17 mouse cellular contexts compared by ENCODE assay signal in the genomic region with DNA sequence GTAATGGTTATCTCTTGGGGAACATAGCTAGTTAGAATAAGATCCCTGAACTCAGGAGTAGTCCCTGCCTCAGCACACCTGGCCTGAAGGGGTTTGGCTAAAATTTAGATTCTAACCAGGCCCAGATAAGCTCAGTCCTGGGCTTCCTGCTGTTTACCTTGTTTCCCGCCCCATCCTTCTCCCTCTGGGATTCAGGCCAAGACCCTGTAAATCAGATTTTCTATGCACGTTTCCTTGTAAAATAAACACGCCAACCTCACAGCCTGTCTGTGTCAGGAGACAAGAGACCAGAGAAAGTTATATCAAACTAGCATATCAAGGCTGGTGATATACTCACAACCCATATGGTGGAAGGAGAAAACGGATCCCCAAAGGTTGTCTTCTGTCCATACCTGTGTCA. TPM values are rescaled to one million over a fixed set of nuclear protein-coding genes. Genes with fewer than 3 reads are reported as not detected.
DNase-seq lines count a peak whose midpoint lies in the region; ATAC-seq and TF ChIP-seq lines count a peak whose summit lies in the region.
"Had no signal": no experiment of that assay in that cellular context is flagged by ENCODE, and none has a peak within 500 bp of the region (broad histone marks: within the 10 kb centered on the region; RNA-seq: fewer than 3 reads in every experiment).

No protein-coding gene starts in this region.

- no peak for TF ChIP-seq CTCF in heart, postnatal 0 days (IDR thresholded peaks at IDR 0.05; ENCODE audit: low read depth)
- no peak for TF ChIP-seq CTCF in lung, embryonic 14.5 days (IDR thresholded peaks at IDR 0.05; ENCODE audit: low read depth)

- H3K9ac ChIP-seq in embryonic facial prominence, embryonic 14.5 days (ENCODE audit: low read depth, low read length), result no peak overlapping the region
- H3K9ac ChIP-seq in heart, postnatal 0 days (replicated peaks; ENCODE audit: low read depth, low read length), result no peak overlapping the region
- H3K9ac ChIP-seq in lung, embryonic 14.5 days, result no peak overlapping the region
- no peak overlapping the region for H3K9ac ChIP-seq in stomach, embryonic 15.5 days
- H3K9ac ChIP-seq in forebrain, embryonic 14.5 days (ENCODE audit: low read length), result no peak overlapping the region
- H3K9ac ChIP-seq: embryonic facial prominence, embryonic 15.5 days; midbrain, embryonic 15.5 days had no signal

- H3K9me3 ChIP-seq in embryonic facial prominence, embryonic 14.5 days (ENCODE audit: control insufficient read depth, low read length), result no peaks in the 10 kb centered on the region
- no peaks in the 10 kb centered on the region for H3K9me3 ChIP-seq in embryonic facial prominence, embryonic 10.5 days
- no peaks in the 10 kb centered on the region for H3K9me3 ChIP-seq in heart, postnatal 0 days (replicated peaks; ENCODE audit: control insufficient read depth, low read length)
- H3K9me3 ChIP-seq in lung, embryonic 14.5 days (ENCODE audit: low read depth, low read length), result no peaks in the 10 kb centered on the region
- H3K9me3 ChIP-seq in stomach, embryonic 15.5 days, result no peaks in the 10 kb centered on the region
- H3K9me3 ChIP-seq in forebrain, embryonic 14.5 days (replicated peaks; ENCODE audit: control insufficient read depth, low read length), result no peaks in the 10 kb centered on the region
- H3K9me3 ChIP-seq: embryonic facial prominence, embryonic 15.5 days; forebrain, embryonic 10.5 days; limb, embryonic 10.5 days; midbrain, embryonic 15.5 days had no signal

- WGBS in embryonic facial prominence, embryonic 14.5 days, result 51% methylated on average over 4 of the region's 4 CpGs
- 70% methylated on average over 4 of the region's 4 CpGs for WGBS in embryonic facial prominence, embryonic 10.5 days
- 38% methylated on average over 4 of the region's 4 CpGs for WGBS in heart, postnatal 0 days
- 24% methylated on average over 4 of the region's 4 CpGs for WGBS in lung, embryonic 14.5 days
- WGBS in stomach, embryonic 15.5 days, result 25% methylated on average over 4 of the region's 4 CpGs
- 66% methylated on average over 4 of the region's 4 CpGs for WGBS in forebrain, embryonic 14.5 days

- peak; percentile 32 for DNase-seq in embryonic facial prominence, embryonic 14.5 days (ENCODE audit: low spot score)
- no peak for DNase-seq in embryonic facial prominence, embryonic 10.5 days (ENCODE audit: low spot score)
- no peak for DNase-seq in heart, postnatal 0 days (ENCODE audit: low spot score)
- no peak for DNase-seq in heart, adult 18-20 months
- peak; percentile 70 for DNase-seq in lung, embryonic 14.5 days
- DNase-seq in lung, postnatal 14 days, result no peak
- no peak for DNase-seq in forebrain, embryonic 14.5 days (ENCODE audit: low spot score)
- DNase-seq: cerebellum, adult 9-10 months; thymus, adult 18-20 months had no signal

- peaks cover 6% of the 10 kb centered on the region; the same call in 1 of the 2 replicates for H3K4me1 ChIP-seq in embryonic facial prominence, embryonic 14.5 days (ENCODE audit: control insufficient read depth, insufficient read depth, low read length)
- H3K4me1 ChIP-seq in embryonic facial prominence, embryonic 10.5 days, result peaks cover 21% of the 10 kb centered on the region
- peaks cover 65% of the 10 kb centered on the region for H3K4me1 ChIP-seq in heart, postnatal 0 days (ENCODE audit: control insufficient read depth, insufficient read depth)
- H3K4me1 ChIP-seq in lung, embryonic 14.5 days (ENCODE audit: insufficient read depth), result peaks cover 19% of the 10 kb centered on the region
- H3K4me1 ChIP-seq in stomach, embryonic 15.5 days, result peaks cover 11% of the 10 kb centered on the region
- no peaks in the 10 kb centered on the region for H3K4me1 ChIP-seq in forebrain, embryonic 14.5 days (ENCODE audit: control insufficient read depth, insufficient read depth, low read length)
- H3K4me1 ChIP-seq: forebrain, embryonic 10.5 days; limb, embryonic 10.5 days; midbrain, embryonic 15.5 days had no signal

- no peaks in the 10 kb centered on the region for H3K36me3 ChIP-seq in embryonic facial prominence, embryonic 14.5 days (ENCODE audit: control insufficient read depth, insufficient read depth, low read length)
- H3K36me3 ChIP-seq in embryonic facial prominence, embryonic 10.5 days (replicated peaks), result no peaks in the 10 kb centered on the region
- peaks cover 36% of the 10 kb centered on the region for H3K36me3 ChIP-seq in heart, postnatal 0 days (replicated peaks; ENCODE audit: control insufficient read depth, insufficient read depth, low read length)
- no peaks in the 10 kb centered on the region for H3K36me3 ChIP-seq in lung, embryonic 14.5 days (ENCODE audit: insufficient read depth)
- no peaks in the 10 kb centered on the region for H3K36me3 ChIP-seq in stomach, embryonic 15.5 days
- no peaks in the 10 kb centered on the region for H3K36me3 ChIP-seq in forebrain, embryonic 14.5 days (ENCODE audit: control insufficient read depth, insufficient read depth, low read length)
- H3K36me3 ChIP-seq: embryonic facial prominence, embryonic 15.5 days; forebrain, embryonic 10.5 days; limb, embryonic 10.5 days; midbrain, embryonic 15.5 days had no signal

- H3K27ac ChIP-seq in embryonic facial prominence, embryonic 14.5 days (replicated peaks; ENCODE audit: low read depth, low read length), result no peak overlapping the region
- H3K27ac ChIP-seq in embryonic facial prominence, embryonic 10.5 days (replicated peaks), result no peak overlapping the region
- H3K27ac ChIP-seq in heart, postnatal 0 days (ENCODE audit: low read depth), result peak overlapping the region; percentile 52
- H3K27ac ChIP-seq in lung, embryonic 14.5 days (ENCODE audit: low read depth), result 0 out of 2 replicates have a peak overlapping the region, but pooled peaks have one; percentile 33
- 0 out of 2 replicates have a peak overlapping the region, but pooled peaks have one; percentile 8 for H3K27ac ChIP-seq in stomach, embryonic 15.5 days
- H3K27ac ChIP-seq in forebrain, embryonic 14.5 days (ENCODE audit: low read depth, low read length), result no peak overlapping the region
- H3K27ac ChIP-seq: forebrain, embryonic 10.5 days; limb, embryonic 10.5 days; midbrain, embryonic 15.5 days had no signal

- no peak overlapping the region for H3K4me3 ChIP-seq in embryonic facial prominence, embryonic 14.5 days (ENCODE audit: low read depth, low read length)
- H3K4me3 ChIP-seq in embryonic facial prominence, embryonic 10.5 days, result no peak overlapping the region
- H3K4me3 ChIP-seq in heart, postnatal 0 days (ENCODE audit: low read depth, low read length), result no peak overlapping the region
- no peak overlapping the region for H3K4me3 ChIP-seq in lung, embryonic 14.5 days (ENCODE audit: low read depth, low read length)
- H3K4me3 ChIP-seq in stomach, embryonic 15.5 days (replicated peaks), result no peak overlapping the region
- H3K4me3 ChIP-seq in forebrain, embryonic 14.5 days (ENCODE audit: low read depth, low read length), result no peak overlapping the region
- H3K4me3 ChIP-seq: embryonic facial prominence, embryonic 15.5 days; forebrain, embryonic 10.5 days; layer of hippocampus, adult 2 months; limb, embryonic 10.5 days; midbrain, embryonic 15.5 days had no signal

- H3K4me2 ChIP-seq in embryonic facial prominence, embryonic 14.5 days (ENCODE audit: low read depth, low read length), result no peak overlapping the region
- no peak overlapping the region for H3K4me2 ChIP-seq in heart, postnatal 0 days (ENCODE audit: low read depth, low read length)
- H3K4me2 ChIP-seq in lung, embryonic 14.5 days, result no peak overlapping the region
- no peak overlapping the region for H3K4me2 ChIP-seq in stomach, embryonic 15.5 days
- no peak overlapping the region for H3K4me2 ChIP-seq in forebrain, embryonic 14.5 days (ENCODE audit: low read length)
- H3K4me2 ChIP-seq: embryonic facial prominence, embryonic 15.5 days; liver, embryonic 11.5 days; midbrain, embryonic 15.5 days had no signal

- ATAC-seq in embryonic facial prominence, embryonic 14.5 days (ENCODE audit: low read depth), result no peak
- ATAC-seq in heart, postnatal 0 days (ENCODE audit: insufficient read depth, low read depth), result no peak
- no peak for ATAC-seq in lung, embryonic 14.5 days (ENCODE audit: insufficient read depth)
- ATAC-seq in stomach, embryonic 15.5 days (ENCODE audit: insufficient read depth, low FRiP score, low read depth), result no peak
- no peak for ATAC-seq in forebrain, embryonic 14.5 days
- ATAC-seq: inflammation-experienced regulatory T-cells, adult 6 months; midbrain, embryonic 15.5 days had no signal

- no peaks in the 10 kb centered on the region for H3K27me3 ChIP-seq in embryonic facial prominence, embryonic 14.5 days (replicated peaks; ENCODE audit: control insufficient read depth, insufficient read depth, low read length)
- no peaks in the 10 kb centered on the region for H3K27me3 ChIP-seq in embryonic facial prominence, embryonic 10.5 days (replicated peaks; ENCODE audit: low read depth, poor library complexity, severe bottlenecking)
- H3K27me3 ChIP-seq in heart, postnatal 0 days (ENCODE audit: control insufficient read depth, insufficient read depth, low read length), result no peaks in the 10 kb centered on the region
- H3K27me3 ChIP-seq in lung, embryonic 14.5 days (ENCODE audit: insufficient read depth, low read length), result no peaks in the 10 kb centered on the region
- H3K27me3 ChIP-seq in stomach, embryonic 15.5 days (replicated peaks), result no peaks in the 10 kb centered on the region
- no peaks in the 10 kb centered on the region for H3K27me3 ChIP-seq in forebrain, embryonic 14.5 days (replicated peaks; ENCODE audit: control insufficient read depth, insufficient read depth, low read length)
- H3K27me3 ChIP-seq: embryonic facial prominence, embryonic 15.5 days; midbrain, embryonic 15.5 days had no signal

- TF ChIP-seq EP300 in heart, postnatal 0 days (IDR thresholded peaks at IDR 0.05; ENCODE audit: low read depth), result no peak

RNA-seq across cellular contexts. Expression of a gene that starts 42.8 kb away (rescaled TPM):
- 56.4 and 60.8 TPM in 2 replicates for polyA plus RNA-seq in embryonic facial prominence, embryonic 14.5 days (2014; fragmentation: Nextera tagmentation; extraction: Ambion mirVana)
- polyA plus RNA-seq in embryonic facial prominence, embryonic 10.5 days (2016; fragmentation: Nextera tagmentation; extraction: Ambion mirVana), result 25.9 and 26.3 TPM in 2 replicates
- total RNA-seq in heart, postnatal 0 days (2014; rRNA removed; ENCODE audit: low replicate concordance), result 231 and 250 TPM in 2 replicates
- 438 and 547 TPM in 2 replicates for polyA plus RNA-seq in heart, postnatal 0 days (2015; fragmentation: Nextera tagmentation; extraction: Ambion mirVana)
- total RNA-seq in heart, adult 18-20 months (2021), result 100 to 1,000 TPM; 382 to 400 TPM
- polyA plus RNA-seq in lung, embryonic 14.5 days (2014; fragmentation: Nextera tagmentation; extraction: Ambion mirVana), result 60.7 and 62.9 TPM in 2 replicates
- polyA plus RNA-seq in stomach, embryonic 15.5 days (2015; fragmentation: Nextera tagmentation; extraction: Ambion mirVana), result 43.4 and 56.0 TPM in 2 replicates
- 7.9 and 11.8 TPM in 2 replicates for polyA plus RNA-seq in forebrain, embryonic 14.5 days (2014; fragmentation: Nextera tagmentation; extraction: Ambion mirVana)

Comparison
In these comparisons a context has a peak if more than half of its experiments do, and no peak if none do; other contexts are left out.
1. DNase-seq: peak in embryonic facial prominence, embryonic 14.5 days (single experiment) and lung, embryonic 14.5 days (single experiment); none in embryonic facial prominence, embryonic 10.5 days (single experiment), heart, postnatal 0 days (single experiment), heart, adult 18-20 months (0 of 2), lung, postnatal 14 days (single experiment) and forebrain, embryonic 14.5 days (single experiment).
2. H3K27ac ChIP-seq: peak in heart, postnatal 0 days (single experiment), lung, embryonic 14.5 days (single experiment) and stomach, embryonic 15.5 days (single experiment); none in embryonic facial prominence, embryonic 14.5 days (single experiment), embryonic facial prominence, embryonic 10.5 days (single experiment) and forebrain, embryonic 14.5 days (single experiment).